16 mouse cellular contexts compared by ENCODE assay signal in genomic region chr4:126746194-126746840, GRCm38 (mm10). TPM values are rescaled to one million over a fixed set of nuclear protein-coding genes. Genes with fewer than 3 reads are reported as not detected.
"Had no signal": no experiment of that assay in that cellular context is flagged by ENCODE, and none has a peak within 500 bp of the region (broad histone marks: within the 10 kb centered on the region; RNA-seq: fewer than 3 reads in every experiment).

No protein-coding gene starts in this region.

- H3K4me2 ChIP-seq: limb, embryonic 15.5 days; liver, embryonic 13.5 days; lung, embryonic 15.5 days; midbrain, embryonic 11.5 days; midbrain, embryonic 15.5 days; neural tube, embryonic 12.5 days had no signal

- H3K4me3 ChIP-seq: limb, embryonic 15.5 days; liver, embryonic 13.5 days; lung, embryonic 15.5 days; megakaryocyte, embryonic 14.5 days; midbrain, embryonic 15.5 days; neural tube, embryonic 12.5 days had no signal

- H3K27me3 ChIP-seq: limb, embryonic 15.5 days; liver, embryonic 13.5 days; lung, embryonic 15.5 days; megakaryocyte, embryonic 14.5 days had no signal

- H3K9me3 ChIP-seq: limb, embryonic 15.5 days; liver, embryonic 13.5 days; lung, embryonic 15.5 days; megakaryocyte, embryonic 14.5 days; midbrain, embryonic 15.5 days; neural tube, embryonic 12.5 days had no signal

- H3K9ac ChIP-seq: limb, embryonic 15.5 days; liver, embryonic 13.5 days; liver, postnatal 0 days; lung, embryonic 15.5 days; midbrain, embryonic 15.5 days; neural tube, embryonic 12.5 days had no signal

- ATAC-seq: liver, postnatal 0 days; midbrain, embryonic 15.5 days had no signal

- H3K27ac ChIP-seq: kidney, postnatal 0 days; limb, embryonic 15.5 days; liver, embryonic 13.5 days; lung, embryonic 15.5 days; macrophage; midbrain, embryonic 15.5 days; neural tube, embryonic 12.5 days; stomach, postnatal 0 days had no signal

RNA-seq across cellular contexts. Expression of gene Tfap2e, which starts 10.3 kb away (rescaled TPM):
- total RNA-seq: layer of hippocampus, postnatal 14 days; left cerebral cortex, adult 8-10 months; left cerebral cortex, postnatal 4 days; monocyte, adult 5-6 weeks; neutrophil, adult 5-6 weeks had no signal
- polyA plus RNA-seq: kidney, postnatal 0 days; liver, embryonic 13.5 days; liver, postnatal 0 days; macrophage had no signal
